Mouse (Mus musculus): ENCODE data around the gene Esyt1.
"Not testable (repeated sequence)": the region's sequence is repeated elsewhere in the genome, so short reads cannot be mapped to it uniquely, and the experiment has no call there.

Gene Esyt1

DNA sequence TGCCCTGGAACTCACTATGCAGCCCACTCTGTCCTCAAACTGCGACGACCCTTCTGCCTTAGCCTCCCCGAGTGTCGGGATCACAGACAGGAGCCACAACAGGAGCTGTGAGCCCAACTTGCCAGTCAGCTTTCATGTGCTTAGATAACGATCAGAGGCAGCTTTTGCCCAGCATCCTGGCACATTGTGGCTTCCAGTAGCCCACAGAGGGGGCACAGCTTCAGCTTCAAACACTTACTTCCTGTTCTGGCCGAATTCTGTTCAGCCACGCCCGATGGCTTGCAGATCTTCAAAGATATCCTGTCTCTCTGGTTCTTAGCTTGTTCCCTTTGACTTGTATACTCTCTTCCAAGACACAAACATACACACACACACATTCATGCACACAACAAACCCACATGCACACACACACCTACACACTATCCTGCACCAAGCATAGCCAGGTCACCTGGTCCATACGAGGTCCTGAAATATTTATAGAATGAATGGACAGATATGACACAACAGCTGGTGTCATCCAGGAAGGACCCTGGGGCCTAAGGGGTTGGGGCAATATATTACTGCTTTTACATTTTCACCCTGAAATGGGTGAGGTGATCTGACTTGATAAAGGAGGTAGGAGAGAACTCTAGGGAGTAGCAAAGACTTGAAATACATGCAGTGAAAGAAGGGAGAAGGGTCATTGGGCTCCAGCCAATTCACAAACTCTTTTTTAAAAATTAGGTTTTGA is 20.9 kb downstream of the Esyt1 start:
- peak; percentile 34 for DNase-seq (ENCODE audit: low read depth)

DNA sequence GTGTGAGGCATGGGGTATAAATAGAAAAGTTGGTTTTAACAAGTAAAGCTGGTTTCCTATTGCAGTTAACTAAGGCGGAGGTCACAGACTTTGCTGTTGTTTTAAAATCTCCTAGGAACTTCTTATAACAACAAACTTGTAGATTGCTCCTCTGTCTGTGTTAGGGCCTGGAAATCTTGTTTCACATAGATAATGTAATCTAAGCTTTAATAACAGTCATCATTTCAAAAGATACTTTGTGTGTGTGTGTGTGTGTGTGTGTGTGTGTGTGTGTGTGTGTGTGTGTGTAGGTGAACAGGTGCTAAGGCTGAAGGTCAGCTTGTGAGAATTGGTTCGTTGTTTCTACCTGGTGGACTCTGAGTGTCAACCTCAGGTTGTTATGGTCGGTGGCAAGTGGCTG is 21.7 kb downstream of the Esyt1 start:
- no peak for DNase-seq (ENCODE audit: low read depth)

DNA sequence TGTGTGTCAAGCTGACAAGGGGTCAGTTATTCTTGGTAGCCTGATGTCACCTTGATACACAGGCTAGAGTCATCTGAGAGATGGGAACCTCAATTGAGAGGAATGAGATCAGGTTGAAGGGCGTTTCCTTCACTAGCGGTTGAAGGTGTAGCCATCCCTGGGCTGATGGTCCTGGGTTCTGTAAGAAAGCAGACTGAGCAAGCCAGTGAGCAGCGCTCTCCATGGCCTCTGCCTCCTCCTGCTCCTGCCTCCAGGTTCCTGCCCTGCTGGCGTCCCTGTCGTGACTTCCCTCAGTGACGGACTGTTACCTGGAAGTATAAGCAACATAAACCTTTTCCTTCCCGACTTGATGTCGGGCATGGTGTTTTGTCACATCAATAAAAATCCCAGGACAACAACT is 22.1 kb downstream of the Esyt1 start:
- DNase-seq (ENCODE audit: low read depth), result no peak

DNA sequence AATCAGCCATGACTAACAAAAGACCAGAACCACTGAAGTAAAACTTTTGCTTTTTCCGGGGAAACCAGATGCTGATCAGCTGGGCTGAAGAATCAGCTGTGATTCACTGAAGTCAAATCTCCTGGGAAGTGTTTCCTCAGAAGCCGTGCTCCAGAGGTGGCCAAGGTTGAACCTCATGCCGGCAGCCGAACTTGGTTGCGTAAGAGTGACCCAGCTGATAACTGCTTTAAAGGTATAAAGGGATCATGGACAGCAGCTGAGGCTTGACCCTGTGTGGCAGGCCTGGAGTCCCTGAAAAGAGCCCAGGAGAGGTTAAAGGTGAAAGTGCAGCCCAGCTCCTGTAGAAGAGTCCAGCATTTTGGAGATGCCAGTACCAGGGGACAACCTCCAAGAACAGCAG is 23.3 kb downstream of the Esyt1 start:
- no peak for DNase-seq (ENCODE audit: low read depth)

DNA sequence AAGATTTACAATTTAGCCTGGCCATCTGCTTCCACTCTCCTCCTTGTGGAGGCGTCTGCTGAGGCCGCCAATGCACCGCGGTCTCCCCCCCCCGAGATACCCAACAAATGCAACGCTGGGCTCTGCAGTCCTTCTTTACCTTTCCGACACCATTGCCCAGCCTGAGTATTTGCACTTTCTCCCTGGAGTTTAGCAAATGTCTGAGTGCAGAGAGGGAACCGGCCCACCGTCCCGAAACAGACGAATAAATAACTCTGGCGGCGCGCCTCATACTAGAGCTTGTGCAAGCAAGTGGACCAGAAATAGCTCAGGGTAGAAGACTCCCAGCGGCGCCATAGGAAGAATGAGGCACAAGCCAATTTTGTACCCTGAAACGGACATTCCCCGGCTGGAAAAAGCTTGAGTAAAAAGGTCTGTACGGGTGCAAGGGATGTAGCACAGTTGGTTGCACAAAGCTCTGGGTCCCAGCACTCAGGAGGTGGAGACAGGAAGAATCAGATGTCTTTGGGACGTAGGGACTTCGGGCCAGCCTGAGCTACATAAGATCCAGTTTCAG is 26.5 kb downstream of the Esyt1 start:
- DNase-seq (ENCODE audit: low read depth), result no peak

DNA sequence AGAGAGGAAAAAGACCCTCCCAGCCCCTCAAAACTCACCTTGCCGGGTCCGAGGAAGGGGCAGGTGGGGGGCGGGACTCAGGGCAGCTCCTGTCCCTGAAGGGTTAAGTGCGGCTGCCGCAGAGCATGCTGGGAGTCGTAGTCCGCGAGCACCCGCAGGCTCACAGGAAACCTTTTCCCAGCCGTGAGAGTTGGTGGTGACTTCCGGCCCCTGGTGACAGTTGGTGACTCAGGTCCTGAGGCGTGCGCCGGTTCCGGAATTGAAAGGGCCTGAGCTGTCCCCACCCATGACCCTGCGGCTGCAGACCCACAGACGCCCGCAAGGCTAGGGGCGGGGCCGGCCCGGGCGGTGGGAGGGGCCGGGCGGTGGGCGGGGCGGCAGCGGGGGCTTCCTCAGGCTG is 27.1 kb downstream of the Esyt1 start, which contains the start of gene Myl6b:
TSS of gene Myl6b (minus strand) at position 96 of the 400 bp plus-strand sequence.
- peak; percentile 94 for DNase-seq (ENCODE audit: low read depth)

DNA sequence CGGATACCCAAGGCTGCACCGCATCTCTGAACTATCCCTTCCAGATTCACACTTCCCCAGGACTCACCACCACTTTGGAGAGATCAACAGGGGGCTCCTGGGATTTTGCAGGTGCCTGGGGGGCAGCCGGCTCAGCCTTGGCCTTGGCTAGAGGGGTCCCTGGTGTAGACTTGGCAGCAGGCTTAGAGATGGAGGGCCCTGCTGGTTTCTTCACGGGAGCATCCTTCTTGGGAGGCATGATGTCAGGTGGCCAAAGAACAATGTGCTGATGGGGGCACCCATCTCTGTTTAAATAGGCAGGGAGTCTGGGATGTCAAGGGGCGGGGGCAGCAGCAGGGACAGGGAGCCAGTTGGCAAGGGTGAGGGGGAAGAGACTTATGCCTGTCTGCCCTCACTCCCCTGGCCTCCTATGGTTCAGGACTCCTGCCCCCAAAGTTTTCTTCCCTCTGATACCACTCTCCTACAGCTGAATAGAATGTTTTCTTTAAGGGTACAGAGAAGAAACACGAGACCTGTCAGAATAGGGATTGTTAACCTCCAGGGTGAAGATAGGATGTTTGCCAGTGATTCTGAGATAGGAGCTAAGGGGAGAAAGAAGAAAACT is 28.4 kb downstream of the Esyt1 start:
- no peak for DNase-seq (ENCODE audit: low read depth)

DNA sequence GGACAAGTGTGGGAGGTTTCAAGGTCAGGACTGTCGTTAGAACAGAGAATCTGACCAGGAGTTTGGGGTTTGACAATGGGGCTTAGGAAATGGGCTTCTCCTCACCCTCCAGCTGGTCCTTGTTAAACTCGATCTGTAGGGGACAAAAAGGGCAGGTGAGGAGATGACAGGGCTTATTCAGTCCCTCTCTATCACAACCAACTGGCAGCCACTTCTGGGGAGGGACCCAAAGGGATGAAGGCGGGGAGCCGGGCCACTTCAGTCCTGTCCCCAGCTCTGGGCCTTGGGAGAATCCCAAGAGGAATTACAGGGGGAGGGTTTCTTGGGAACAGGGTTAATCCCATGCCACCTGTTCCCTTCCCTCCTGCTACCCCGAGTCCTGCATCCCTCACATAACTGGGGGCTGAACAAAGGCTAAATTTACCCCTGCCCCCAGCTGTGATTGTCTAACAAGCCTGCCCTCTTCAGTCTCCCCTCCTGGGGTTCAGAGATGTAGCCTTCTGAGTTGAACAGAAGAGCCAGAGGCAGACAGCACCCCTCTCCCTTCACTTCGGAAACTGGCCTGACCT is 29.1 kb downstream of the Esyt1 start:
- DNase-seq (ENCODE audit: low read depth), result no peak

DNA sequence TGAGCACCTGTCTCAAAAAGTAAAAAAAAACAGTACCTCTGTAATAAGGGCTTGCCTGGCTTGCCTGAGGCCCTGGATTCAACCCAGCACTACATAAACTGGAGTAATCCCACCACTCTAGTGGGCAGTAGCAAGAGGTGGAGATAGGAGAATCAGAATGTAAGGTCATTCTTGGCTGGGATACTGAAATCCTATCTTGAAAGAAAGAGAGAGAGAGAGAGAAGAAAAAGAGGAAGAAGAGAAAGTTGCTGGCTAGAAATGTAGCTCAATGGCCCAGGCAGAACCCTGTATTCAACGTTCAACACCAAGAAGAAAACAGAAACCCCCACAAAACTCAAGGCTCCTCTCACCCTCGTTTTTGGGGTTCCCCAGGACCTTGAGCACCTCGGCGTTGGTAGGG is 29.8 kb downstream of the Esyt1 start:
- no peak for DNase-seq (ENCODE audit: low read depth)

DNA sequence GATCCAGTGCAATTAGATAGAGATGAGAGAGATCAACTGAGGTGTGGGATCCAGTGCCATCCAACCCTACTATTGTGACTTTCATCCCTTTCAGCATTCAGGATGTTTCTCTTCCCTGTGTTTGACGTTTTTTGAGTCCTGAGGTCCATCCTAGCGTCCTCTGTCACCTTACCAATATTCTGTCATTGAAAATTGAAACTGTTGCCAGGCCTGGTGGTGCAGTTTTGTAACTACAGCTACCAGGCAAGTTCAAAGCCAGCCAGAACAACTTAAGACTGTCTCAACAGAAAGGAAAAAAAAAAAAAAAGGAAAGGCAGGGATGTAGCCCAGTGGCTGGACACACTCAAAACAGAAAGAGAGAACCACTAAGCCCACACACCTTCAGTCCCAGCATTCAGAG is 30.4 kb downstream of the Esyt1 start:
- DNase-seq (ENCODE audit: low read depth), result no peak

DNA sequence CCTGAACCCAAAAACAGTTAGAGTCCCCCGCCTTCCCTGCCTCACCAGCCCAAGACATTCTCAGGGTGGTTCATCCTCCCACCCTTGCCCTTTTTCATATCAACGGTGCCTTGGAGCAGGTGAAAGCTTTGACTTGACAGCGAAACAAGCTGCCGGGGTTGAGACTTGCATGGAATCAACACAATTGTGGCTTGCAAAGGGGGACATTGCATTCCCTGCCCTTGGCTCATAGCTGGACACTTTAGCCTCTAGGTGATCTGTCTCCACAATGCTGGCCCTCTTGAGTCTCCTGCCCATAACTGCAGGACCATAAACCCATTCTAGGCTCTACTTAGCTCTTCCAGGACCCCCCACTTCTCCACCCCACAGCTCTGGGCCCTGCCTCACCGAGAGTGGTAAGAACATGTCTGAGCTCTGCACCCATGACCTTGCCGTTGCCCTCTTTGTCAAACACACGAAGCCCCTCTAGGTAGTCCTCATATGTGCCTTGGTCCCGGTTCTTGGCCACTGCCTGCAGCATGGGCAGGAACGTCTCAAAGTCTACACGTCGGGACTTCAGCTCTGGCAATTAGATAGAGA is 30.9 kb downstream of the Esyt1 start:
- no peak for DNase-seq (ENCODE audit: low read depth)

DNA sequence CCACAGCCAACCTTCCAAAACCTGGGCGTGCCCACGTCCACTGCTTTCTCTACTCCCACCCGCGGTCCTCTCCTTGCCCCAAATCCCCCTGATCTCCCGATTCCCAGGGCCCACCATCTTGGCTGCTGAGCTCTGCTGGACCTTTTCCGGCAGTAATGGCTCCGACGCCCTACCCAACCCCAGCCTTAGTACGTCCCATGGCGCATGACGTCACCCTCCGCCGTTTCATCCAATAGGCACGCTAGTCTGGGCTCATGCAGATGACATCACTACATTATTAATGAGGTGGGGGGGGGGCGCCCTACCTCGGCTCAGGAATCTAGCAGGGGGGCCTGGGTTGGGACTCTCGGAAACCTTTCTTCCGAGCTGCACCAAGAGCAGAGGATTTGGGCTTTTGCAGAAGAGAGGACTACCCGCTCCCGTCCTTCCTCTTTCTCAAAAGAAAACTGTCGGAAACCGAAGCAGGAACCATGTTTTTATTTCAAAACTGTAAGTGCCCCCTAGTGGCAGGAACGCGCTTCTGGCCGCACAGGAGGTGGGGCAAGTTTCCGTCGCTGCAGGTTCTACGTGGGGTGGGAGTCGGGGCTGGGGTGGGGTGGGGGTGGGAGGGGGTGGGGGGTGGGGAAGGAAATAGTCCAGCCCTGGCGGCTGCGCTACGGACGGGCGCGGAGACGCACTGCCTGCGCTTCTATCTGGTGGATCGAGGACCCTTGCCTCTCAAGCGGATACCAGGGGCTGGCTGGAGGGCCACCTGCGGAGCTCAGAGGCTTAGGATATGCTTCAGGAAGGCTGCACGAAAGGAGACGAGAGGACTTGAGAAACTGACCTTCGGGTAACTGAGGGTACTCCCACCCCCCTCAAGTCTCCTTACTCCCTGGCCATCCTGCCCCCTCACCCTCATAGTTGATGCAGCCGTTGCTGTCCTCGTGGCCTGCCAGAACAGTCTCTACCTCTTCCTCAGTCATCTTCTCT is 31.7 kb downstream of the Esyt1 start, which contains the start of gene Myl6:
TSS of gene Myl6 (minus strand) at position 451 of the 972 bp plus-strand sequence.
- peak; percentile 99 for DNase-seq (ENCODE audit: low read depth)

DNA sequence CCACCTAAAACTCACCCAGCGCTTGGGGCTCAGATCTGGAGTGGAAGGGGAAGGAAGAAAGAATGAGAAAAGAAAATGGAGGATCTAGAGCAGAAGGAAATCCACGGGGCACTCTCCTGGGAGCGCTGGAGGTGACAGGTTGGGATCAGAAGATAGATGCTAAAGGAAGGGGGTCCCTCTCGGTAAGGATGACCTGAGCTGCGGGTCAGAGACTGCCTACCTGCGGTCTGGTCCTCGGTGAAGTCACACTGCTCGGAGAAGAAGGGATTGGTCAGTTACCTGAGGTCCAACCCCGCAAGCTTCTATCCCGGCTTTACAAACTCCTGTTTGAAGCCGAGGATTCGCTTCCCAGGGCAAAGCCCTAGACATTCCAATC is 32.4 kb downstream of the Esyt1 start:
- no peak for DNase-seq (ENCODE audit: low read depth)

DNA sequence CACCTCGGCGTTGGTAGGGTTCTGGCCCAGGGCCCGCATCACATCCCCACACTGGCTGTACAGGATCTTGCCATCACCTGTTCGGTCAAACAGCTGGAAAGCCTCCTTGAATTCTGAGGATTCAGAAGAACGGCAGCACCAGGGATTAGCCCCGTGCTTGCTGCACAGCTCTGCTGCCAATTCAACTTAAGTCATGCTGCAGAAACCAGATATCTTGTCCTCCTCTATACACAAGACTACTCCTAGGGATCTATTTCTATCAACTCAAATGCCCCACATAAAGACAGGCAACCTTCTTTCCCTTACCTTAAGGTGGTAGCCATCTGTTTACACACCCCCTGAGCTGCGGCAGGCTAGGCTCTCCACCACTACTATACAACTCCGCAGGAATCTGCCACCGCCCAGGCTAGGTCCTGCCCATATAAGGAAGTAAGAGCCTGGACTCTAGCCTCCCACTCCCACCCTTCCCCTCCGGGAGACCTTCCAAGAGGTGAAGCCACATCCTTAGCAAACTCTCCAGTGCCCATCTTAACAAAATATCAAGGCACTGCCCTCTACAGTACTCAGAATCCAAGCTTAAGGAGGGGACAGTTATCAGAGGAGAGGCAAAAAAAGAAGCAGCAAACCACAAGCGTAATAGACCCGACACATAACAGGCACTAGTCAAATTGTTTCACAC is 32.9 kb downstream of the Esyt1 start:
- no peak for DNase-seq (ENCODE audit: low read depth)

DNA sequence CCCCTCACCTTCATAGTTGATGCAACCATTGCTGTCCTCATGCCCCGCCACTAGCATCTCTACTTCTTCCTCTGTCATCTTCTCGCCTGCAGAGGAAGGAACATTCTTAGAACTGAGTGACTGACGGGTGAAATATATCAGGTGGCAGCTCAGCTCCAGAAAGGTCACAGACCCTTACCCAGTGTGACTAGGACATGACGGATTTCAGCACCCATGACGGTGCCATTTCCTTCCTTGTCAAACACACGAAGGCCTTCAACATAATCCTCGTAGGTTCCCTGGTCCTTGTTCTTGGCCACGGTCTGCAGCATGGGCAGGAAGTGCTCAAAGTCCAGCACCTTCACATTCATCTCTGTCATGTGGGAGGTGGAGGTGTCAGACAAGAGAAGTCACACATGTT is 33.6 kb downstream of the Esyt1 start:
- not testable (repeated sequence) for DNase-seq (ENCODE audit: low read depth)

DNA sequence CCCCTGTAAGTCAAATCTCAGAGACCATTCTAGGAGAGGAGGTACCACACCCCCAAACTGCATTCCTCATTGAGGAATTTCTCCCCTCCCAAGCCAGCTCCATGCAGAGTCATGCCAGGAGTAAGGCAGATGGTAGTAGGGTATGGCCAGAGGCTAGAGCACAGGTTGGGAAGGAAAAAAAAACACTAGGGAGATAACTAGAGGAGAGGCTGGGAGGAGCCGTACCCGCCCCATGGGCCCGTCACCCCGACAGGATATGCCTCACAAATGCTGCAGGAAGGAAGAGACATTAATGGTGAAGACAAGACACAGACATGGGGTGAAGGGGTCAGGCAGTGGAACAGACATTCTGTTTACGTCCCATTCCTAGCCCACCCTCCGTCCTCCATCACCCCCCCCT is 34.2 kb downstream of the Esyt1 start:
- DNase-seq (ENCODE audit: low read depth), result no peak

DNA sequence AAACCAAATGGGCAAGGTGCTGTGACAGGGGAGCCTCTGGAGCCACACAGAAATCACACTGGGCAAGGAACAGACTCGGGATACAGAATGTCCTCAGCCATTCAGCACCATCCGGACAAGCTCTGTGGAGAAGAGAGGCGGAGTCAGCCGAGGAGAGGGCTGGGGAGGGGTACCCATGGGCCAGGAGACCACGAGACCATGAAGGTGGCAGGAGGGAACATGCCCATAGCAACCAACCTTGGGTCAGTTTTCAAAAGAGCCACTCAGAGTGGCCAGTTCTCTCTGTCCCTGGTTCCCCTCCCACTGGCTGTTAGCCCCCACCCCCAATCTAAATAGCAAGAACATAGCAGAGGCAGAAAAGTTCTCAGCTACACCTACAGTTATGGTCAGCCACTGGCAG is 34.8 kb downstream of the Esyt1 start:
- DNase-seq (ENCODE audit: low read depth), result no peak

DNA sequence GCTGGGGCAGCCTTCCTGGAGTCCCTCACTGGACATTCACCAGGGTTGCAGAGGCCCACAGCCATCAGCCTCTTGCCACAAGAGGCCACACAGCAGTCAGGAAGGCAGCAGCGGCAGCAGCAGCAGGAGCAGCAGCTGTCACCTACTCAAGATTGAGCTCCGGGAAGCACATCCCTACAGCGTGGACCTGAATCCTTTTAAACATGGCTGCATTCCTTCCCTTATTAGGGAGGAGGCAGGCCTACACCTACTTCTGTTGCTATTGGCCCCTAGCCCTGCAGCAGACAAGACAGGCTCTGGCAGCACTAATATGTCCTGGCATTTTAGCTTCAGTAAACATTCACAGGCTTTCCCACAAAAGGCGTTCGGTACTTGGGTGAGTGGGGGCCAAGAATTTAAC is 35.4 kb downstream of the Esyt1 start:
- DNase-seq (ENCODE audit: low read depth), result no peak

DNA sequence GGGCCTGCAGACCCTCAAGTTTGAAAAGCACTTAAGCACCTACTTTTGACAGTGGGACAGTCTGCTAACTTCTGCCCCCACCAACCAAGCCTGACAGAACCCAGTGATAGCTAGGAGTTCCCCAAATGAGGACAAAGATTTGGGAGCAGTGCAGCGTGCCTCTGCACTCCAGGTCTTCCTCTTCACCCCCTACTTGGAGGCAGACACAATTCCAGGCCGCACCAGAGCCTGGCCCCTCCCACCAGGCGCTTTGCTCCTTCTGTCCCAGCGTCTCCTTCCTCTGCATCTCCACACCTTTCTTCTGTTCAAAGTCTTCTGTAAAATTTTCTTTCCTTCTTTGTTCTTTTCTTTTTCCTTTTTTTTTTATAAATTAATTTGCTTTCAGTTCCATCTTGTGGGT is 35.9 kb downstream of the Esyt1 start:
- DNase-seq (ENCODE audit: low read depth), result no peak

DNA sequence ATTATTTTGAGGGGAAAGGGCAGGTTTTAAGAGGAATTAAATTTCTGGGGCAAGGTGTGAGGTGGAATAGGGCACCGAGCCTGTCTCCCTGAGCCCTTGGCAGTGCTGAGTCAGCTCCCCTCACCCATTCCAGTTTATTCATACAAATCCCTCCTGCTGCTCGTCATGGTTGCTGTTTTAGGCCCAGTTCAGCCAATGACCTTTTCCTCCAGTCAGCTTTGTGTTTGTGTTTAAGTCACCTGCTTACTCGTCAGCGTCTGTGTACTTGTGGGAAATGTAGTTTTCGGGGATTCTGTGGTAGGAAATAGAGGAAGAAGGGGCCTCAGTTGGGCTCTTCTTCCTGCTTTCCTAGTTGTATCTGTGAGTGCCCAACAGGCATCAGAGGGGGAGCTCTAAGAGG is 36.3 kb downstream of the Esyt1 start:
- DNase-seq (ENCODE audit: low read depth), result no peak

DNA sequence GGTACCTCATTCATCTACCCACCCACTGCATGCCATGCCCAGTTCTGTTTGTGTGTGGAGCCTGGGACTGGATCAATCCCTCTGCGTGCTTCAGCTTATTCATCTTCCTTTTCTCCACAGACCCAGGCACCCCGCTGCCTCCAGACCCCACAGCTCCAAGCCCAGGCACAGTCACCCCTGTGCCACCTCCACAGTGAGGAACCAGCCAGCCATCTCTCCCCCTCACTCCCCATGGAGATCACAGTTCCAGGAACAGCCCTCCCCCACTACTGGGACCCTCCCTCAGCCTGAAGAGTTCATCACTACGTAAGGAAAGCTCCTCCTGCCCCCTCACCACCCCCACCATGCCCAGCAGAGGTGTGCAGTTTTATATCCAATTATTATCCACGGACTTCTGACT is 36.9 kb downstream of the Esyt1 start:
- DNase-seq (ENCODE audit: low read depth), result no peak
